Comparison of ENCODE assay signal across 10 mouse cellular contexts in the genomic region with DNA sequence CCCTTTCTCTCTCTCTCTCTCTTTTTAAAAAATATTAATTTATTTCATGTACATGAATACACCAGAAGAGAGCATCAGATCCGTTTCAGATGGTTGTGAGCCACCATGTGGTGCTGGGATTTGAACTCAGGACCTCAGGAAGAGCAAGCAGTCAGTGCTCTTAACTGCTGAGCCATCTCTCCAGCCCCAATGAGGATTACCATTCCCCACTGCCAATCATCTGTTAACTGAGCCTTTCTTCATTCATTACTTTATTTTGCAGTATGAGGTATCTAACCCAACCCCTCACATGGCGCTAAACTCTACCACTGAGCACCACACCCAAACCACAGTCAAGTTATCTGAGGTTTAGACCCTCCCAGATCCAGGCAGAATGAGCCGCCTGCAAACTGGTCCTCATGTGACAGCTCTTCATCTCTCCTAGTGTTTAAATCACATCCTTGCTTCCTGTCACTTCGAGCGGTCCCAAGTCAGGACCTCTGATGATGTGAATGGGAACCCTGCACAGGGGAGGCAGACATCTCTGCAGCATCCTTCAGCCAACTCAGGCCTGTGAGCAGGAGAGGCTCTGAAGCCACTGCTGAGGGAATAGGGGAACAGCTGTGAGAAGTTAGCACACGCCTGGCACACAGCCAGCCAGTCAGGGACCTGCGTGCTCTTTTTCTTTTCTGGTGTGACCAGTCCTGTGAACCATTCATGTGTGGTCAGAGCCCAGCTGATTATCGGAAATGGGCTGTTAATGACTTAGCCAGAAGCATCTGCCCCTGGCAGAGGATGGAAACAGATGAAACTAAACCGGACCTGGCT. TPM values are rescaled to one million over a fixed set of nuclear protein-coding genes. Genes with fewer than 3 reads are reported as not detected.
DNase-seq lines count a peak whose midpoint lies in the region; ATAC-seq and TF ChIP-seq lines count a peak whose summit lies in the region.
"Had no signal": no experiment of that assay in that cellular context is flagged by ENCODE, and none has a peak within 500 bp of the region (broad histone marks: within the 10 kb centered on the region; RNA-seq: fewer than 3 reads in every experiment).

No protein-coding gene starts in this region.

- H3K27me3 ChIP-seq in forebrain, embryonic 10.5 days (ENCODE audit: poor library complexity, severe bottlenecking) = no peaks in the 10 kb centered on the region
- H3K27me3 ChIP-seq in forebrain, embryonic 11.5 days (ENCODE audit: control insufficient read depth, insufficient read depth, low read length) = no peaks in the 10 kb centered on the region
- H3K27me3 ChIP-seq in midbrain, postnatal 0 days (ENCODE audit: insufficient read depth, low read length) = no peaks in the 10 kb centered on the region
- H3K27me3 ChIP-seq in midbrain, embryonic 11.5 days (ENCODE audit: control insufficient read depth, insufficient read depth, low read length) = no peaks in the 10 kb centered on the region
- no peaks in the 10 kb centered on the region for H3K27me3 ChIP-seq in hindbrain, embryonic 12.5 days
- no peaks in the 10 kb centered on the region for H3K27me3 ChIP-seq in neural tube, embryonic 13.5 days
- H3K27me3 ChIP-seq: lung, embryonic 15.5 days had no signal

- no peak for ATAC-seq in forebrain, embryonic 11.5 days (replicated peaks; ENCODE audit: low FRiP score)
- no peak for ATAC-seq in midbrain, postnatal 0 days (ENCODE audit: low FRiP score)
- no peak for ATAC-seq in midbrain, embryonic 11.5 days (ENCODE audit: low FRiP score)
- ATAC-seq in hindbrain, embryonic 12.5 days (ENCODE audit: low FRiP score) = peak; percentile 54
- peak; percentile 32; the same call in 1 of the 2 replicates for ATAC-seq in neural tube, embryonic 13.5 days (ENCODE audit: low read depth)

- WGBS in forebrain, embryonic 10.5 days = 78% methylated on average over 9 of the region's 9 CpGs
- WGBS in forebrain, embryonic 11.5 days = 68% methylated on average over 9 of the region's 9 CpGs
- WGBS in midbrain, postnatal 0 days = 60% methylated on average over 9 of the region's 9 CpGs
- 71% methylated on average over 9 of the region's 9 CpGs for WGBS in midbrain, embryonic 11.5 days
- WGBS in hindbrain, embryonic 12.5 days = 60% methylated on average over 9 of the region's 9 CpGs
- WGBS in neural tube, embryonic 13.5 days = 48% methylated on average over 9 of the region's 9 CpGs

- H3K4me2 ChIP-seq in forebrain, embryonic 11.5 days (ENCODE audit: low read depth, low read length, severe bottlenecking) = no peak overlapping the region
- H3K4me2 ChIP-seq in midbrain, postnatal 0 days (ENCODE audit: low read depth, low read length, poor library complexity, severe bottlenecking) = no peak overlapping the region
- no peak overlapping the region for H3K4me2 ChIP-seq in midbrain, embryonic 11.5 days
- no peak overlapping the region for H3K4me2 ChIP-seq in hindbrain, embryonic 12.5 days (replicated peaks)
- H3K4me2 ChIP-seq in neural tube, embryonic 13.5 days = no peak overlapping the region
- H3K4me2 ChIP-seq: lung, embryonic 15.5 days had no signal

- intact Hi-C loops in left cerebral cortex, adult 2 months (cut with DNase I) = no loop called here

- DNase-seq in forebrain, embryonic 10.5 days (ENCODE audit: extremely low spot score, low spot score) = no peak
- no peak for DNase-seq in forebrain, embryonic 11.5 days (ENCODE audit: low spot score)
- peak; percentile 73 for DNase-seq in midbrain, postnatal 0 days (ENCODE audit: low spot score)
- DNase-seq in midbrain, embryonic 11.5 days (ENCODE audit: low spot score, missing footprints) = no peak
- DNase-seq in left cerebral cortex, adult 2 months (ENCODE audit: extremely low spot score in 1 of 2, low spot score in 2 of 2) = no peak
- DNase-seq in testis, postnatal 14 days (ENCODE audit: low spot score) = no peak

- H3K4me1 ChIP-seq in forebrain, embryonic 10.5 days = peaks cover 6% of the 10 kb centered on the region
- H3K4me1 ChIP-seq in forebrain, embryonic 11.5 days (replicated peaks; ENCODE audit: control insufficient read depth, insufficient read depth, low read length) = no peaks in the 10 kb centered on the region; the same call in 1 of the 2 replicates
- H3K4me1 ChIP-seq in midbrain, postnatal 0 days (ENCODE audit: insufficient read depth, low read length) = no peaks in the 10 kb centered on the region
- no peaks in the 10 kb centered on the region for H3K4me1 ChIP-seq in midbrain, embryonic 11.5 days (ENCODE audit: control insufficient read depth, insufficient read depth, low read length)
- peaks cover 7% of the 10 kb centered on the region for H3K4me1 ChIP-seq in hindbrain, embryonic 12.5 days
- H3K4me1 ChIP-seq in neural tube, embryonic 13.5 days (replicated peaks) = peaks cover 6% of the 10 kb centered on the region

- no peak overlapping the region for H3K9ac ChIP-seq in forebrain, embryonic 11.5 days (ENCODE audit: low read length)
- H3K9ac ChIP-seq in midbrain, postnatal 0 days (replicated peaks; ENCODE audit: low read length, poor library complexity, severe bottlenecking) = no peak overlapping the region
- no peak overlapping the region for H3K9ac ChIP-seq in midbrain, embryonic 11.5 days (ENCODE audit: low read length)
- H3K9ac ChIP-seq in hindbrain, embryonic 12.5 days = no peak overlapping the region
- no peak overlapping the region for H3K9ac ChIP-seq in neural tube, embryonic 13.5 days
- H3K9ac ChIP-seq: lung, embryonic 15.5 days had no signal

- no peaks in the 10 kb centered on the region for H3K36me3 ChIP-seq in forebrain, embryonic 10.5 days (replicated peaks)
- no peaks in the 10 kb centered on the region for H3K36me3 ChIP-seq in forebrain, embryonic 11.5 days (ENCODE audit: control insufficient read depth, insufficient read depth, low read length)
- no peaks in the 10 kb centered on the region for H3K36me3 ChIP-seq in midbrain, postnatal 0 days (ENCODE audit: insufficient read depth, low read length)
- no peaks in the 10 kb centered on the region for H3K36me3 ChIP-seq in midbrain, embryonic 11.5 days (ENCODE audit: control insufficient read depth, insufficient read depth, low read length)
- H3K36me3 ChIP-seq in hindbrain, embryonic 12.5 days = no peaks in the 10 kb centered on the region
- H3K36me3 ChIP-seq in neural tube, embryonic 13.5 days = no peaks in the 10 kb centered on the region
- H3K36me3 ChIP-seq: lung, embryonic 15.5 days had no signal

- 0 out of 2 replicates have a peak overlapping the region, but pooled peaks have one; percentile 2 for H3K27ac ChIP-seq in forebrain, embryonic 10.5 days
- no peak overlapping the region for H3K27ac ChIP-seq in forebrain, embryonic 11.5 days (ENCODE audit: low read depth, low read length)
- H3K27ac ChIP-seq in midbrain, postnatal 0 days (ENCODE audit: low read depth, low read length) = no peak overlapping the region
- H3K27ac ChIP-seq in midbrain, embryonic 11.5 days (ENCODE audit: low read depth, low read length) = no peak overlapping the region
- H3K27ac ChIP-seq in hindbrain, embryonic 12.5 days = peak overlapping the region; percentile 57; the same call in 1 of the 2 replicates
- 0 out of 2 replicates have a peak overlapping the region, but pooled peaks have one; percentile 42 for H3K27ac ChIP-seq in neural tube, embryonic 13.5 days (replicated peaks)
- H3K27ac ChIP-seq in left cerebral cortex, adult 2 months = no peak overlapping the region
- H3K27ac ChIP-seq: lung, embryonic 15.5 days had no signal

- no peak for TF ChIP-seq CTCF in midbrain, postnatal 0 days (IDR thresholded peaks at IDR 0.05)
- no peak for TF ChIP-seq CTCF in left cerebral cortex, adult 2 months (IDR thresholded peaks at IDR 0.05)

- H3K9me3 ChIP-seq in forebrain, embryonic 10.5 days = no peaks in the 10 kb centered on the region
- no peaks in the 10 kb centered on the region for H3K9me3 ChIP-seq in forebrain, embryonic 11.5 days (ENCODE audit: control insufficient read depth, low read length)
- no peaks in the 10 kb centered on the region for H3K9me3 ChIP-seq in midbrain, postnatal 0 days (ENCODE audit: low read length)
- no peaks in the 10 kb centered on the region for H3K9me3 ChIP-seq in midbrain, embryonic 11.5 days (ENCODE audit: control insufficient read depth, low read length)
- no peaks in the 10 kb centered on the region for H3K9me3 ChIP-seq in hindbrain, embryonic 12.5 days (replicated peaks)
- H3K9me3 ChIP-seq in neural tube, embryonic 13.5 days = no peaks in the 10 kb centered on the region
- H3K9me3 ChIP-seq: lung, embryonic 15.5 days had no signal

- H3K4me3 ChIP-seq in forebrain, embryonic 10.5 days = no peak overlapping the region
- H3K4me3 ChIP-seq in forebrain, embryonic 11.5 days (ENCODE audit: low read depth, low read length) = no peak overlapping the region
- no peak overlapping the region for H3K4me3 ChIP-seq in midbrain, postnatal 0 days (ENCODE audit: low read depth, low read length)
- H3K4me3 ChIP-seq in midbrain, embryonic 11.5 days (ENCODE audit: low read depth, low read length) = no peak overlapping the region
- H3K4me3 ChIP-seq in hindbrain, embryonic 12.5 days = no peak overlapping the region
- no peak overlapping the region for H3K4me3 ChIP-seq in neural tube, embryonic 13.5 days
- H3K4me3 ChIP-seq in left cerebral cortex, adult 2 months = no peak overlapping the region
- H3K4me3 ChIP-seq: lung, embryonic 15.5 days had no signal

RNA-seq across cellular contexts. Expression of gene Zfp683, which starts 12.1 kb away (rescaled TPM):
- not detected in 2 replicates for polyA plus RNA-seq in forebrain, embryonic 10.5 days (2016; fragmentation: Nextera tagmentation; extraction: Ambion mirVana)
- not detected in 2 replicates for polyA plus RNA-seq in forebrain, embryonic 11.5 days (2014; fragmentation: Nextera tagmentation; extraction: Ambion mirVana)
- not detected in 2 replicates for total RNA-seq in midbrain, postnatal 0 days (2014; rRNA removed)
- not detected in 2 replicates for polyA plus RNA-seq in midbrain, postnatal 0 days (2015; fragmentation: Nextera tagmentation; extraction: Ambion mirVana)
- polyA plus RNA-seq in midbrain, embryonic 11.5 days (2014; fragmentation: Nextera tagmentation; extraction: Ambion mirVana) = not detected in 2 replicates
- not detected in 2 replicates for polyA plus RNA-seq in hindbrain, embryonic 12.5 days (2016; fragmentation: Nextera tagmentation; extraction: Ambion mirVana)
- not detected in 2 replicates for polyA plus RNA-seq in neural tube, embryonic 13.5 days (2015; fragmentation: Nextera tagmentation; extraction: Ambion mirVana)
- total RNA-seq in left cerebral cortex, adult 2 months (2021) = not detected
- total RNA-seq: ES-E14 had no signal
- polyA plus RNA-seq: lung, embryonic 15.5 days had no signal

RNA-seq across cellular contexts. Expression of gene Crybg2, which starts 19.1 kb away (rescaled TPM):
- 1.7 and 3.5 TPM in 2 replicates for polyA plus RNA-seq in forebrain, embryonic 10.5 days (2016; fragmentation: Nextera tagmentation; extraction: Ambion mirVana)
- 1.9 and 2.5 TPM in 2 replicates for polyA plus RNA-seq in forebrain, embryonic 11.5 days (2014; fragmentation: Nextera tagmentation; extraction: Ambion mirVana)
- total RNA-seq in midbrain, postnatal 0 days (2014; rRNA removed) = 4.2 and 4.5 TPM in 2 replicates
- polyA plus RNA-seq in midbrain, postnatal 0 days (2015; fragmentation: Nextera tagmentation; extraction: Ambion mirVana) = 7.7 and 8.4 TPM in 2 replicates
- polyA plus RNA-seq in midbrain, embryonic 11.5 days (2014; fragmentation: Nextera tagmentation; extraction: Ambion mirVana) = 0.89 and 0.98 TPM in 2 replicates
- polyA plus RNA-seq in hindbrain, embryonic 12.5 days (2016; fragmentation: Nextera tagmentation; extraction: Ambion mirVana) = 2.3 and 2.5 TPM in 2 replicates
- 1.3 and 1.7 TPM in 2 replicates for polyA plus RNA-seq in neural tube, embryonic 13.5 days (2015; fragmentation: Nextera tagmentation; extraction: Ambion mirVana)
- total RNA-seq in left cerebral cortex, adult 2 months (2021) = 1 to 10 TPM; 2.3 to 2.4 TPM

RNA-seq across cellular contexts. Expression of gene Lin28a, which starts 22.9 kb away (rescaled TPM):
- polyA plus RNA-seq in forebrain, embryonic 10.5 days (2016; fragmentation: Nextera tagmentation; extraction: Ambion mirVana) = 21.6 and 25.7 TPM in 2 replicates
- polyA plus RNA-seq in forebrain, embryonic 11.5 days (2014; fragmentation: Nextera tagmentation; extraction: Ambion mirVana) = 1.6 and 2.3 TPM in 2 replicates
- total RNA-seq in midbrain, postnatal 0 days (2014; rRNA removed) = 0.05 and 0.57 TPM in 2 replicates
- 0.04 and 0.13 TPM in 2 replicates for polyA plus RNA-seq in midbrain, postnatal 0 days (2015; fragmentation: Nextera tagmentation; extraction: Ambion mirVana)
- polyA plus RNA-seq in midbrain, embryonic 11.5 days (2014; fragmentation: Nextera tagmentation; extraction: Ambion mirVana) = 4.7 and 5.6 TPM in 2 replicates
- 1.4 TPM in 2 replicates for polyA plus RNA-seq in hindbrain, embryonic 12.5 days (2016; fragmentation: Nextera tagmentation; extraction: Ambion mirVana)
- polyA plus RNA-seq in neural tube, embryonic 13.5 days (2015; fragmentation: Nextera tagmentation; extraction: Ambion mirVana) = 0.17 and 0.32 TPM in 2 replicates
- total RNA-seq in left cerebral cortex, adult 2 months (2021) = not detected

RNA-seq across cellular contexts. Expression of gene Dhdds, which starts 40.8 kb away (rescaled TPM):
- polyA plus RNA-seq in forebrain, embryonic 10.5 days (2016; fragmentation: Nextera tagmentation; extraction: Ambion mirVana) = 40.3 and 41.9 TPM in 2 replicates
- polyA plus RNA-seq in forebrain, embryonic 11.5 days (2014; fragmentation: Nextera tagmentation; extraction: Ambion mirVana) = 41.9 and 46.5 TPM in 2 replicates
- 45.6 and 46.2 TPM in 2 replicates for total RNA-seq in midbrain, postnatal 0 days (2014; rRNA removed)
- 38.3 and 42.6 TPM in 2 replicates for polyA plus RNA-seq in midbrain, postnatal 0 days (2015; fragmentation: Nextera tagmentation; extraction: Ambion mirVana)
- 38.9 and 42.4 TPM in 2 replicates for polyA plus RNA-seq in midbrain, embryonic 11.5 days (2014; fragmentation: Nextera tagmentation; extraction: Ambion mirVana)
- 43.1 and 44.1 TPM in 2 replicates for polyA plus RNA-seq in hindbrain, embryonic 12.5 days (2016; fragmentation: Nextera tagmentation; extraction: Ambion mirVana)
- 41.0 and 44.3 TPM in 2 replicates for polyA plus RNA-seq in neural tube, embryonic 13.5 days (2015; fragmentation: Nextera tagmentation; extraction: Ambion mirVana)
- total RNA-seq in left cerebral cortex, adult 2 months (2021) = 10 to 100 TPM; 61.4 to 62.2 TPM

RNA-seq across cellular contexts. Expression of gene Cd52, which starts 53.4 kb away (rescaled TPM):
- 4.1 and 5.0 TPM in 2 replicates for polyA plus RNA-seq in forebrain, embryonic 10.5 days (2016; fragmentation: Nextera tagmentation; extraction: Ambion mirVana)
- 2.5 and 2.6 TPM in 2 replicates for polyA plus RNA-seq in forebrain, embryonic 11.5 days (2014; fragmentation: Nextera tagmentation; extraction: Ambion mirVana)
- 0.66 TPM in 1 of 2 replicates, not detected in the other for total RNA-seq in midbrain, postnatal 0 days (2014; rRNA removed)
- polyA plus RNA-seq in midbrain, postnatal 0 days (2015; fragmentation: Nextera tagmentation; extraction: Ambion mirVana) = 2.0 and 2.7 TPM in 2 replicates
- 4.3 and 4.7 TPM in 2 replicates for polyA plus RNA-seq in midbrain, embryonic 11.5 days (2014; fragmentation: Nextera tagmentation; extraction: Ambion mirVana)
- polyA plus RNA-seq in hindbrain, embryonic 12.5 days (2016; fragmentation: Nextera tagmentation; extraction: Ambion mirVana) = 4.8 and 5.0 TPM in 2 replicates
- polyA plus RNA-seq in neural tube, embryonic 13.5 days (2015; fragmentation: Nextera tagmentation; extraction: Ambion mirVana) = 3.1 and 5.1 TPM in 2 replicates
- total RNA-seq in left cerebral cortex, adult 2 months (2021) = 1 to 10 TPM; 2.6 to 3.3 TPM

Comparison
In these comparisons a context has a peak if more than half of its experiments do, and no peak if none do; other contexts are left out.
1. H3K27ac ChIP-seq: peak in forebrain, embryonic 10.5 days (single experiment), hindbrain, embryonic 12.5 days (single experiment) and neural tube, embryonic 13.5 days (single experiment); none in forebrain, embryonic 11.5 days (single experiment), midbrain, postnatal 0 days (single experiment), midbrain, embryonic 11.5 days (single experiment) and left cerebral cortex, adult 2 months (single experiment).
2. ATAC-seq: peak in hindbrain, embryonic 12.5 days (single experiment) and neural tube, embryonic 13.5 days (single experiment); none in forebrain, embryonic 11.5 days (single experiment), midbrain, postnatal 0 days (single experiment) and midbrain, embryonic 11.5 days (single experiment).